Mouse (Mus musculus) right cerebral cortex, adult 18-20 months (tissue): ENCODE results near the gene Cyp2c40.
"Not testable (repeated sequence)": the region's sequence is repeated elsewhere in the genome, so short reads cannot be mapped to it uniquely, and the experiment has no call there.

ENCODE experiments used
- DNase-seq: peaks from one replicate; pipeline ENCODE4 v3.0.0; 2022; ENCODE audit warnings: mixed read lengths

Gene Cyp2c40

DNA sequence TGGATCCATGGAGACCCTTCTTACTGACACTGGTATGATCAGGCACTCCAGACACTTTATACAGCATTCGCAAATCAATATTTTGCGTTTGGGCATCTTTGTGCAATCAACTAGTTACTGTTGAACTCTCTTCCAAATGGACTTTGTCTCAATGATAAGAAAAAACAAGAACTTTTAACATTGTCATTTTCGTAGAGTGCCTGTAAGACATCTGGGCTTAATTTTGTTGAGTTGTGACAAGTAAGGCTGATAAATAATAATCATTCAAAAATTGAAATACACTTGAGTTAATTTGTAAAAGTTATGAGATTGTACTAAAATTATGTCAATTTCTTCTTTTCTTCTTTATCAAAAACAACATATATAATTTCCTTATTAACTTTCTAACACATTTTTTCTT is at the start of gene Cyp2c40:
Gene Cyp2c40 (minus strand): TSS at position 101 of the 400 bp plus-strand sequence.
- DNase-seq, result not testable (repeated sequence)

DNA sequence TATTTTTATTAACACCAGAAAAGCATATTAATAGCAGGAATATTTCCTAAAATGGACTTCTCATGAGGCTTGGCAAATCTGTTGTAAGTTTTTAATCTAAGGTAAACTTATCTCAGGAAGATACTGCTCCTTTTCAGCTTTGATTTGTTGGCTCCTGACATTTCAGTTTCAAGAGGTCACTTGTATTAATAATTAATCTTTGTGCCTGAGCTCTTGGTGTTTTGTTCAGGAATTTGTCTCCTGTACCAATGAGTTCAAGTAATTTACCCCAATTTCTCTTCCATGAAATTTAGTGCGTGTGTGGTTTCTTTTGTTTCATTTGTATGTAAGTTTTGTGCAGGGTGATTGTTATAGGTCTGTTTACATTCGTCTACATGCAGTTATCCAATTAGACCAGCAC is 8.3 kb upstream of the Cyp2c40 start:
- not testable (repeated sequence) for DNase-seq

DNA sequence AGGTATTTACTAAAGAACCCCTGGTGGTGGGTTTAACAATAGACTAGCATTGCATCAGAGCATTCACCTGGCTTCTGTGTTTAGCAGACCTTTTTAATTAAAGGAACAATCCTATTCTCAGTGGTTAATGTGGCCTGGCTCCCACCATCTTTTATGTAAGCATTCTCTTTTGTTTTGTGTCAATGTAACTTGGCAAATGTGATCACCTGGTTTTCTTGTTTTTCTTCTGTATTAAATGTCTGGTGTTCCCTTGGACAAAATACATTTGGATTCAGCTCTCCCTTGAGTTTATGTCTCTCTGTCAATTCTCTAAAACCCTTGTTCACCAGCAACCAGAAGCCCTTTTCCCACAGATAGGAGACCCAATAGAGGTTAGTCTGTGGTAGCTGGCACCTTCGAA is 3.8 kb upstream of the Cyp2c40 start:
- DNase-seq, result not testable (repeated sequence)

DNA sequence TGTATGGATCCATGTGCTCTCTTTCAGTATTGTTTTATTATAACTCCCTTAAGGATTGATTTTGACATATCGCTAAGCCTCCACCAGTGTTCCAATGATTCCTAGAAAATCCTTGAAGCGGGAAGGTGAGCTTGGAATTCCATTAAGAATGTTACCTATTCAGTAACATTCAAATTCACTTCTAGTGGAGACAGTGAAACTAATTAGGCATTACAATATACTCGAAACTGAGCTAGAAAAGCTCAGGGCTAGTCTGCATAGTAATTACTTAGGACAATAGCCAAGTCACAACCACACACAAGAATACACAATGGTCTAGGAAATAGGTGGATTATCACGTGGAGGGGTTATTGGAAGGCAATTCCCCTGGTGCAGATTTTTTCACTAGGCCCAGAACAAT is 3.4 kb upstream of the Cyp2c40 start:
- DNase-seq, result not testable (repeated sequence)

DNA sequence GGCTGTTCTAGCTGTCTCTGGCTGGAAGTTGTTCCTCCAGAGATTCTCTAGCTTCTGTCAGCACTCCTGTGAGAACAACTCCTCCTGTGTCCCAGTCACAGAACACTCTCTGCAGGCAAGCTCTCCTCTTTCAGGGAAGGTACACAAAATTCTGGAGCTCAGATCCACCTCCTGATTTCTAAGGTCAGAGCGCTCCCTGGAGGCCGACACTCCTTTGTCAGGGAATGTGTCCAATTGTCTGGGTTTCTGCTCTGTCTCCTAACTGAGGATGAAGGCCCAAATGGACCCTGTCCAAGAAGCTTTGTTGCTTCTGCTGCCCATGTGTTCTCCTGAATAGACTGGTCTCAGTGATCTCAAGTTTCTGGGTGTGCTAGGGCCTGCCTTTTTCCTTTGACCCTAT is 27.2 kb downstream of the Cyp2c40 start:
- DNase-seq, result not testable (repeated sequence)

DNA sequence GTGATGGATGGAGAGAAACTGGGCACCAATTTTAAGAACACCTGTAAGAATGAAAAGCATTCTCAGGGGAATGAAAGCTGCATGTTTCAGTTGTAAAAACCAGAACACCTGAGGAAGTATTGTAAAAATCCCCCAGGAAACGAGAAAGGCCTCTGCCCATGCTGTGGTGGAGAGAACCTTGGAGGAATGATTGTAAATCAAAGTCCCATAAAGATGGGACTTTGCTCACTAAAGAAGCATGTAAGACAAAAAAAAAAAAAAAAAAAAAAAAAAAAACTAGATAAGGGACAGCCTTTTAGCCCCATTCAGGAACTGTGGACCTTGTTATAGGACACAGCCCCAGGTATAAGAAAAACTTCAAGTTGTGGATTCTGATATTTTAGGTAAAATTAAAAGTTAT is 67.3 kb downstream of the Cyp2c40 start:
- DNase-seq, result no peak

DNA sequence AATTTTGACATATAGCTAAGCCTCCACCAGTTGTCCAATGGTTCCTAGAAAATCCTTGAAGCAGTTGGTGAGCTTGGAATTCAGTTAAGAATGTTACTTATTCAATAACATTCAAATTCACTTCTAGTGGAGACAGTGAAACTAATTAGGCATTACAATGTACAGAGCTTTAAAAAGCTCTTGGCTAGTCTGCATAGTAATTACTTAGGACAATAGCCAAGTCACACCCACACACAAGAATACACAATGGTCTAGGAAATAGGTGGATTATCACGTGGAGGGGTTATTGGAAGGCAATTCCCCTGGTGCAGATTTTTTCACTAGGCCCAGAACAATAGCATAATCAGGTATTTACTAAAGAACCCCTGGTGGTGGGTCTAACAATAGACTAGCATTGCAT is 68.3 kb downstream of the Cyp2c40 start:
- not testable (repeated sequence) for DNase-seq

DNA sequence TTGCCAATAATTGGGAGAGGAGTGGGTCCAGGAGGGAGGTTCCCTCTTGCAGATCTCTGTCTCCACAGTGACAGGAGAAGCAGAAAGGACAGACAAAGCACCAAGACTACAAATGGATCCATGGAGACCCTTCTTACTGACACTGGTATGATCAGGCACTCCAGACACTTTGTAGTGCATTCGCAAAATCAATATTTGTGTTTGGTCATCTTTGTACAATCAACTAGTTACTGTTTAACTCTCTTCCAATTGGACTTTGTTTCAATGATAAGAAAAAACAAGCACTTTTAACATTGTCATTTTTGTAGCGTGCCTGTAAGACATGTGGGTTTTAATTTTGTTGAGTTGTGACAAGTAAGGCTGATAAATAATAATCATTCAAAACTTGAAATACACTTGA is 71.7 kb downstream of the Cyp2c40 start, which contains the start of gene Cyp2c68:
Gene Cyp2c68 (minus strand): TSS at position 135 of the 400 bp plus-strand sequence.
- no peak for DNase-seq
